Mouse (Mus musculus): ENCODE measurements at regions not wholly inside any gene's neighbourhood (a gene's known extent, or its start where the extent isn't known, plus 50 kb on each side); places are given as distances from the start of the nearest gene placed in this dataset.
"Not testable (repeated sequence)": the region's sequence is repeated elsewhere in the genome, so short reads cannot be mapped to it uniquely, and the experiment has no call there.

GRCm38 (mm10) chr2:166322668-166323043 is 167.2 kb upstream of the Sulf2 start:
- DNase-seq (ENCODE audit: low spot score): peak; percentile 50

DNA sequence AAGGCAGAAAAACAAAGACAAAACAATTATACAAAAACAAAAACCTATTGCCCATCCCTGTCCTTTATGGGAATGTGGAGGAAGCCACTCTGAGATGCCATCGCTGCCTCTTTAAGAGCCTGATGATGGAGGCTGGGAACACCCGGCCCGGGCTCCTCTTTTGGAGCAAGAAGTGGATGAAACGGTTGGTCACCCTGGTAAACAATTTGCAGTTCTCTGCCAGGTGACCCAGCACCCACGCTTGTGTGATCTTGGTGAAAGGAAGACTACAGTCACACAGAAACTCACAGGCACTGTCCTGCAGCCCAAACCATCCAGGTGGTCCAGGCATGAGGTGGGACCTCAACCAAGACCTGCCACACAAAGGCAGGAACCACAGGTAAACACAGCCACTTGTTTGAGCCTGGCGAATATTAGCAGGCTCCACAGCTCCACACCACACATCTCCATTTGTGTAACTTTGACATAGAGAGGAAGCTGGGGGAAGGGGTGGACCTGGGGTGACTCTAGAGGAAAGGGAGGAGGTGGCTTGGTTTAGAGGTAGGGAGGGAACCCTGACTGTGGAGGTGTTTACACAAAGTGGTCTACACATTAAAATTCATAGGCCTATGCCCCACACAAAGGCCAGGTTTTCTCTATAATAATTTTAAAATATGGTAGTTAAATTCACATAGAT is 166.7 kb upstream of the Sulf2 start:
- no peak for DNase-seq (ENCODE audit: low spot score)

DNA sequence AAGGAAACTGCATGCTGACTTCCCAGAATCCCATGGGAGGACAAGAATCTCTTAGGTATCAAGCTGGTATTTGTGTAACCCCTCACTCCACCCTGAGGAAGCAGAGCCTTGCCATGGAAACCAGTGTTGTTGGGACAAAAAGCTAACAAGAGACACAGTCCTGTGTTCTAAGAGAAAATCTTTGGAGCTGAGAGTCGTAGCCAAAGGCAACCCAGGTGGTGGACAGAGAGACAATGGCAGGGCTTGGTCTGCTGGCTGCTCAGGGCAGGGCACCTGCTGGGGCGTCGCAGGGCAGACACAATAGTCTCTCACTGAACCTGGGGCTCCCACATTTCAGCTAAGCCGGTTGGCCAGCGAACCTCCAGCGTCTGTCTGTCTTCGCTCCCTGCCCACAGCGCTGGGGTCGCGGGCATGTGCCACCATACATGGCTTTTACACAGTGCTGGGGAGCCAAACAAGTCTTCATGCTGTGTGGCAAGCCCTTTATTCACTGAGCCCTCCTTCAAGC is 161.0 kb upstream of the Sulf2 start:
- DNase-seq (ENCODE audit: low spot score): no peak

DNA sequence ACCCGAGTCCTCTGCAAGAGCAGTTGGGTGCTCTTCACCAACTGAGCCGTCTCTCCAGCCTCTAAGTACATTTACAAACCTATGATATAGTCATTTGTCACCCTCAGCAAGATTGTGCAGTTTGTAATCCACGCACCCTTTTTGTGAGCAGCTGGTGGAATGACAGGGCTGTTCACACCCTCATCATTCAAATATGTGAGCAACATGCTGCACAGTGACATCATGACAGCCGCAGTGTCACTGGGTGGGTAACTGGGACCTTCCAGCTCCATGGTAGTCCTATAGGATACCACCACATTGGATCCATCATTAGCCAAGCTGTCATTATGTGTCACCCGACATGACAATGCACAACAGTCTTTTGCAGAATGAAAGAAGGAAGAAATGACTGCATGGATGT is 155.0 kb upstream of the Sulf2 start:
- DNase-seq (ENCODE audit: low spot score): no peak

- DNase-seq (ENCODE audit: low spot score): no peak
Observed at GRCm38 (mm10) chr2:166309882-166310281, 154.4 kb upstream of the Sulf2 start.

DNA sequence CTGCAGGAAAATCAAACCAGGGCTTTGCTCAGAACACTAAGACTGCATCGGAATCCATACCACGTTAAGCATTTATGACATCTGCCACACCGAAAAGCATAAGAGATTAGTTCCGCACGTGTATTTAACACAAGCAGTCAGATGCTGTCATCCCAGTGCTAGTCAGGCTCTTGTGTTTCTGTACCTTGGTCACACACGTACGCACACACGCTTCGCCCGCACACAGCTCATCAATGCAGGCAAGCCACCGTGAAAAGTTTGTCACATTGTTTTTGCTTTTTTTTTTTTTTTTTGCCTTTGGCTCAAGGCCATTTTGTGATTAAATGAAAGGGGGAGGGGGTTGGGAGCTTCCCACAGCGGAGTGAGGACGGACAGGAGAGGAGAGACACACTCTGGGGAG is 152.1 kb upstream of the Sulf2 start:
- DNase-seq (ENCODE audit: low spot score): no peak

GRCm38 (mm10) chr2:166305044-166306002 is 149.9 kb upstream of the Sulf2 start:
- no peak for DNase-seq (ENCODE audit: low spot score)

DNA sequence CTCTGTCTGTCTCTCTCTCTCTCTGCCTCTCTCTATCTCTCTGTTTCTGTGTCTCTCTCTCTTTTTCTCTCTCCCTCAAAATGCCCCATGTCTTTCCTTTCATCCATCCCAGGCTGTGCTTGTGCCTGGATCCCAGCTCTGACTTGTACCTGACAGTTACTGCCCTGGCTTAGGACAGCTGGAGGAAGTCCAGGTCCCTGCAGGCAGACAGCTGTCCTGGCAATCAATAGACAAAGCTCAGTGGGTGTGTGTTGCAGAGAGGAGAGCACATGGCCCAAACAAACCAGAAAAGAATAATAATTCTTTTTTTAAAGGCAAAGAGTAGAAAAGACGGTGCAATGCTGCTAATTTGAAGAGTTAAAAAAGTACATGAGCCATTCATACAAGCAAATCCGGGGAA is 148.4 kb upstream of the Sulf2 start:
- DNase-seq (ENCODE audit: low spot score): no peak

- no peak for DNase-seq (ENCODE audit: low spot score)
Observed at GRCm38 (mm10) chr2:166301161-166301560, 145.7 kb upstream of the Sulf2 start.

DNA sequence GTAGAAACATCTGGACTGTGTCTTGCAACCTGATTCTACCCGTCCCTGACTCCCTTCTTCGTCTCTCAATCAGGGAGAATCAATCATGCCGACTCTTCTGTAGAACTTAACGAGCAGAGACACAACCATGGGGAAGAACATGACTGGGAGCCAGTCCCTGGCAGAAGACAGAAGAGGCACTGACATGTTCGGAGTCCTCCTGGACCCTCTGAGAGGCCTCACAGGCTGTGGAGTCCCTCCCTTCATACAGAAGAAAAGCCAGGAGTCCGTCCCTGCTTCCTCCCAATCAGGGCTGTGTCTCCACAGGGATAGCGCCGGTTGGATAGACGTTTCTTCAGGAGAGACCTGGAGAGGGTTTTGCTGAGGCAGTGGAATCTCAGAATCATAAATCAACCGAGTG is 139.2 kb upstream of the Sulf2 start:
- DNase-seq (ENCODE audit: low spot score): peak; percentile 6

DNA sequence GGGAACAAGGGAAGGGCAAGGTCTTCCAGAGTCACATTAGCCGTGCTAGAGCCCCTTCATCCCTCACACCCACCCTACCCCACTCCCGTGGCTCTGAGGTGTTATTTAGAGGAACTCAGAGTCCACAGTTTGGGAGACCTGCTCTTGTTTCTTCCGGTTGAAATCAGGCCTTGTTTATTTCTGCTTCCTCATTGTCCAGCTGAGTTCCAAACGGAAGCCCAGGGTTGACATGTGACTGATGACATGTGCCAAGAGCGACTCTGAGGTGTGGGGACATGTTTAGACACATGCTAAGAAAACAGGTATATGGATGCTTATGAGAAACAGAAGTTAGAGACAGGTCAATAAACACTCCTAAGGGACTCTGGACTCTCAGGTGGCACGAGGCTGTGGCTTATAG is 137.5 kb upstream of the Sulf2 start:
- no peak for DNase-seq (ENCODE audit: low spot score)

DNA sequence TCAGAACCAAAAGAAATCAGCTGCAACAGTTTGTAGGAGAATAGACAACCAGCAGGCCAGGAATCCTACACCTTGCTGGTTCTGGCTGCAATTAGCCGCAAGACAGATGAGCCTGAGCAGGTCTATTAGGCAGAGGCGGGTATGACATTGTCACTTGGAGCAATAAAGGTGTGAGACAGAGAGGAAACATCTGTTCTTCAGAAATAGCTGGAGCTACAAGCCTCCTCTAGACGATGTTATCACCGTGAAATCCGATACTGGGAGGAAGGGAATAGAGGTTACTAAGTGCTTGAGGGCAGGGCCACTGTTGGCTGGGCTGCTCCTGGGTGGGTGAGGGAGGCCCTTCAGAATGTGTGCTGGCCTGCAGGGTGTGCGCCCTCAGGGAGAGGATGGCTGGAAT is 135.8 kb upstream of the Sulf2 start:
- peak; percentile 46 for DNase-seq (ENCODE audit: low spot score)

- DNase-seq (ENCODE audit: low spot score): no peak
Observed at GRCm38 (mm10) chr2:166290826-166291225, 135.4 kb upstream of the Sulf2 start.

GRCm38 (mm10) chr2:166289198-166289597 is 133.7 kb upstream of the Sulf2 start:
- DNase-seq (ENCODE audit: low spot score): no peak

DNA sequence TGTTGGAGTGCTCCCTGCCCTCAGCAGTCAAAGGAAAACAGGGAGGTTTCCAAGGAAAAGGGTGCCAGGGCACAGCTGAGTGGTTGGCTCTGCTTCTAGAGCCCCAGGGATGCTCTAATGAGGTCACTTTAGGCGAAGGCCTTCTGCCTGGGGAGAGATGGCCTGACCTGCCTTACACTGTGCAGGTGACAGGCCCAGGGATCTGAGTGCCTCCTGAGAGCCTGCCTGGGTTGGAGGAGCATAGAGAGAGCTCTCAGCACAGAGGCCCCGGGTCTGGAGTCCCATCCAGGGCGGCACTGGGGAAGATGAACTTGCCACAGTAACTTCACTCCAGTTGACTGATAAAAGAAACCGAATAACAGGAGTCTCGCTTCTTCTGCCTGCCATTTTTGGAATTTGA is 125.7 kb upstream of the Sulf2 start:
- DNase-seq (ENCODE audit: low spot score): not testable (repeated sequence)

GRCm38 (mm10) chr2:166280651-166281127 is 125.2 kb upstream of the Sulf2 start:
- no peak for DNase-seq (ENCODE audit: low spot score)

DNA sequence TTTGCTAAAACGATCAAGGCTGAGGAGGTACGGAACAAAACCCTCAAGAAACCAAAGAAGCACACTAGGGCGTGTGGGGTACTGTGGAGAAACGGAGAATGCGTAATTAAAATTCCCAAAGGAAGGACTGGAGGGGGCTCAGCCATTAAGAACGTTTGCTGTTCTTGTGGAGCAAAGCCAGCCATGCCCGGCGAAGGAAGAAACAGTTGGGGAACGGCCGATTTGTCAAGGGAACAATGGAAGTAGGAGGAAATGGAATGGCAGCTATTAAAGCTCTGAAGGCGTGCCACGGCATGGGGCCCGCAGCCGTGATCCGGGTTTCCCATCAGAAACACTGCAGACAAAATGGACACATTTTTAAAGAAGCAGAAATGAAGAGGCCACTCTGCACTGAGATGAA is 124.2 kb upstream of the Sulf2 start:
- no peak for DNase-seq (ENCODE audit: low spot score)

DNA sequence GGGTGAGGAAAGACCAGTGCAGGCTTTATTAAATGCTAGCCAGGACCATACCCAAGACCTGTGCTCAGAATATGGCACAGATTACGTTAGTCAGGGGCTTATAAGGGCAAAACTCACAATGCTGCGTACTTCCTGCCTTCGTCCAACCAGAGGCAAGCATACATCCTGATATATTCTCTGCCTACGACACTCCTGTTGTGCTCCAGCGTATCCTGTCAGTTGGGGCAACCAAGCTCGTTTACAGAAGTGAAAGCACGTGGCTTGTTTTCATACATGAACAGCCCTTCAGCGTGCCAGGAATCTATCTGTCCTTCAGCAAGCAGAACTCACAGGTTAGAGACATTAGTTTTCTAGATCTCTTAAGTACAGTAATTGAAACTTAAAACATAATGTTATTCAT is 119.9 kb upstream of the Sulf2 start:
- DNase-seq (ENCODE audit: low spot score): no peak

DNA sequence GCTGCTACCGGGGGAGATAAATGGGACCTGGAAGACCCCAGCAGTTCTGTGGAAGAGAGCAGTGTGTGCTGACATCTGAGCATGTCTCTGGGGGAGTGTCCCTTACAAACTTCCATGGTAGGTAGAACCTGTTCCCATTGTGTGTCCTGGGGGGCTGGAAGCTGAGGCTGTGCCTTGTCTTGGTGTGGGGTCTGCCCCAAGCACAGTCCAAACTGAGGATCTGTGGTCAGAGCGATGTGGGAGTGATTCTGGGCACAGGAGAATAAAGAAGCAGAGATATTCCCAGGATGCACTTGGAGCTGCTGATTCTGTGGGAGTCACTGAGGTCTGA is 118.5 kb upstream of the Sulf2 start:
- no peak for DNase-seq (ENCODE audit: low spot score)

DNA sequence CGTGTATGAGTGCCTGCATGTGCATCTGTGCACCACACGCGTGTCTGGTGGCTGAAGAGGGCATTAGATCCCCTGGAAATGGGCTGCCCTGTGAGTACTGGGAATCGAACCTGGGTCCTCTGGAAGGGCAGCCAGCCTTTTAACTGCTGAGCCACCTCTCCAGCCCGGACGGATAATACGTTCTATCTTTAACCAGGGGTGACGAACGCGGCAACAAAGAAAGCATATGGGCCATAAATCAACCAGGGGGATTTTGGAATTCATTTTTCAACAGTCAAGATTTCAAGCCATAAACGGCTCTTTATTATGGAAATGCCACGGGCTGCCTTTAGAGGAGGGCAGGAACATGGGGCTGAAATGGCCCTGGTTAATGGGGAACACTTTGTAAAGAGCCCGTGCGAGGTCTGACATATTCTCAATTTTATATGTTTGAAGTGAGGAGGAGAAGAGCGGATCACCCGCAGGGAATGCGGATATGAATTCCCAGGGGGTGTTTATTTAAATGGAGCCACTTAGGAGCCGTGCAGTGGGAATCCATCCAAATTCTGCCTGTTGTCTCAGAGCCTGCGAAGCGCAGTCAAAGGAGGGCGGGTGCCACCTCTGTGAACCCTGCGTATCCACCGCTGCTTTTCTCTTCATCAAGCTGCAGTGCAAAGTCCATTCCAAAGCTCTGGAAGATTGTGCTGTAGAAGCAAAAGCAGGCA is 118.0 kb upstream of the Sulf2 start:
- DNase-seq (ENCODE audit: low spot score): peak; percentile 52

- no peak for DNase-seq (ENCODE audit: low spot score)
Observed at GRCm38 (mm10) chr2:166272841-166273240, 117.4 kb upstream of the Sulf2 start.

GRCm38 (mm10) chr2:166272190-166272543 is 116.7 kb upstream of the Sulf2 start:
- no peak for DNase-seq (ENCODE audit: low spot score)

All from yolk sac, embryonic 10.5 days (tissue).